Mouse (Mus musculus) intestine, postnatal 0 days (tissue): ENCODE data around the gene Angptl7. TPM values are rescaled to one million over a fixed set of nuclear protein-coding genes. Genes with fewer than 3 reads are reported as not detected.

Experiments used
- ATAC-seq: fragments of 200-750 bp; cut with Nextera tagmentation; 2 replicates; pipeline ENCODE4 v1.8.0; 2017; ENCODE audit warnings: mild to moderate bottlenecking, moderate TSS enrichment, moderate library complexity
- H3K27ac ChIP-seq: fragments of 300-500 bp; sonication (generic); 2 replicates; pipeline ENCODE4 v1.5.1; 2014; ENCODE audit warnings: mild to moderate bottlenecking, low read depth, low read length, moderate library complexity
- H3K27me3 ChIP-seq: fragments of 300-500 bp; sonication (generic); replicated peaks from 2 replicates; pipeline ENCODE4 v1.6.1; 2014; ENCODE audit warnings: low read length, mixed read lengths; ENCODE audit not compliant: control insufficient read depth, insufficient read depth
- H3K36me3 ChIP-seq: fragments of 300-500 bp; sonication (generic); 2 replicates; pipeline ENCODE4 v1.6.1; 2014; ENCODE audit warnings: mild to moderate bottlenecking, moderate library complexity; ENCODE audit not compliant: control insufficient read depth, insufficient read depth
- H3K4me1 ChIP-seq: fragments of 300-500 bp; sonication (generic); replicated peaks from 2 replicates; pipeline ENCODE4 v1.6.1; 2014; ENCODE audit warnings: antibody characterized with exemption, low read length, mixed read lengths; ENCODE audit not compliant: control insufficient read depth, insufficient read depth
- H3K4me2 ChIP-seq: fragments of 300-500 bp; sonication (generic); replicated peaks from 2 replicates; pipeline ENCODE4 v1.6.1; 2014; ENCODE audit warnings: low read depth, mild to moderate bottlenecking, moderate library complexity
- H3K4me3 ChIP-seq: fragments of 300-500 bp; sonication (generic); 2 replicates; pipeline ENCODE4 v1.5.1; 2014; ENCODE audit warnings: low read depth, low read length
- H3K9ac ChIP-seq: fragments of 300-500 bp; sonication (generic); 2 replicates; pipeline ENCODE4 v1.6.1; 2014; ENCODE audit warnings: mild to moderate bottlenecking, low read depth, low read length
- H3K9me3 ChIP-seq: fragments of 300-500 bp; sonication (generic); 2 replicates; pipeline ENCODE4 v1.6.1; 2016; ENCODE audit warnings: mixed run types; ENCODE audit not compliant: control insufficient read depth
- CTCF ChIP-seq: sonication (generic); IDR thresholded peaks from 2 replicates; pipeline ENCODE4 v1.5.1; 2016; ENCODE audit warnings: low read depth, mild to moderate bottlenecking, control low read depth, antibody characterized with exemption, moderate library complexity
- WGBS: fragments of 180-500 bp; shearing (Covaris S2); extraction: QIAGEN DNeasy Blood & Tissue Kit; methylation state at CpG from one replicate; pipeline ENCODE4 v1.1.7; 2014; 5-methylcytosine and 5-hydroxymethylcytosine counted together
- polyA plus RNA-seq: library from polyadenylated mRNA; unstranded; fragments of >200 nt; fragmentation: Nextera tagmentation; extraction: Ambion mirVana; gene quantifications from 2 replicates; pipeline ENCODE4 v1.2.1, GENCODE M21; 2015

Gene Angptl7
- polyA plus RNA-seq, 1 experiment from 2014 or later: 0.44 TPM

DNA sequence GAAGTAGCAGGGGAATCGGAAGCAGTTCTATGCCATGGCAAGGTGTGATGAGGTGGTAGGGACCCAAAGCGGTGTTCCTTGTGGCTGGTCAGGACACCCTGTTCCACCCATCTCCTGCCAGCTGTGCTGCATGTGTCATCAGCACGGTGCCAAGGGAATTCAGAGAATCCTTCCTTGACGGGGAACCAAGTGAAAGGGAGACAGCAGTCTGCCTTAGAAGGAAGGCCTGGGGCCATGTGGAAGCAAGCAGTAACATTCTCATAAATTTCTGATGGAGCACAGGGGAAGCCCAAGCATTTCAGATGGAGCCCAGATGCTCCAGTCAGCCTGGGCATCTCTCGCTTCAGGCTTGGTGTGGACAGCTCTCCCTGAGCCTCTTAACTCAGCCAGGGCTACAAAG lies 7.3 kb upstream of the Angptl7 start:
- Histone ChIP-seq H3K36me3 (peaks cover 21% of the 10 kb centered on the region), H3K27me3 (no peaks in the 10 kb centered on the region), H3K9ac (no peak overlapping the region), H3K4me1 (no peaks in the 10 kb centered on the region), H3K4me3 (no peak overlapping the region), H3K4me2 (no peak overlapping the region), H3K27ac (no peak overlapping the region), H3K9me3 (no peaks in the 10 kb centered on the region)
- no peak for TF ChIP-seq CTCF
- no peak for ATAC-seq
- 92% methylated on average over 5 of the region's 5 CpGs for whole genome bisulfite sequencing

DNA sequence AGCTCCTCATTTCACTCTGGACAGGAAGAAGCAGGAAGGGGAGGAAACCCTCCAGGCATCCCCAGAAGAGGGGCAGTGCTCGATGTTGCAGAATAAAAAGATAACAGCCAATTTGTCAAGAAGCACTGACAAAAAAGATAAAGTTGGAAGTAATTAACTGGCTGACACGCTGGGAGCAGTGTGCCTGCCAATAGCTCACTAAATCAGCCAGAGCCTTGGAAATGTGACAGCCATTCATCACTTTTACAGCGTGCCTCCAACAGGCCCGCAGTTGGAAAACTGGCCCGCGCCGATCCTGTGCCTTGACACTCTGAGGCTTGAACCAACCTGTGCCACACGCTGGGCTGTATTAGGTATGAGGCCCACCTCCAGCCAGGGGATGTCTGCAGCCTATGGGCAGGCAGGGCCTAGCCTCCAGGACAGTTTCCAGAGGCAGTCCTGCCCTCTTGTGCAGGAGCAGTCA lies 4.3 kb upstream of the Angptl7 start:
- no peak for ATAC-seq
- Histone ChIP-seq H3K27me3 (no peaks in the 10 kb centered on the region), H3K4me1 (no peaks in the 10 kb centered on the region), H3K36me3 (peaks cover 36% of the 10 kb centered on the region), H3K4me2 (no peak overlapping the region), H3K27ac (no peak overlapping the region), H3K9ac (no peak overlapping the region), H3K9me3 (no peaks in the 10 kb centered on the region), H3K4me3 (no peak overlapping the region)
- 42% methylated on average over 8 of the region's 8 CpGs for WGBS
- TF ChIP-seq CTCF: no peak

DNA sequence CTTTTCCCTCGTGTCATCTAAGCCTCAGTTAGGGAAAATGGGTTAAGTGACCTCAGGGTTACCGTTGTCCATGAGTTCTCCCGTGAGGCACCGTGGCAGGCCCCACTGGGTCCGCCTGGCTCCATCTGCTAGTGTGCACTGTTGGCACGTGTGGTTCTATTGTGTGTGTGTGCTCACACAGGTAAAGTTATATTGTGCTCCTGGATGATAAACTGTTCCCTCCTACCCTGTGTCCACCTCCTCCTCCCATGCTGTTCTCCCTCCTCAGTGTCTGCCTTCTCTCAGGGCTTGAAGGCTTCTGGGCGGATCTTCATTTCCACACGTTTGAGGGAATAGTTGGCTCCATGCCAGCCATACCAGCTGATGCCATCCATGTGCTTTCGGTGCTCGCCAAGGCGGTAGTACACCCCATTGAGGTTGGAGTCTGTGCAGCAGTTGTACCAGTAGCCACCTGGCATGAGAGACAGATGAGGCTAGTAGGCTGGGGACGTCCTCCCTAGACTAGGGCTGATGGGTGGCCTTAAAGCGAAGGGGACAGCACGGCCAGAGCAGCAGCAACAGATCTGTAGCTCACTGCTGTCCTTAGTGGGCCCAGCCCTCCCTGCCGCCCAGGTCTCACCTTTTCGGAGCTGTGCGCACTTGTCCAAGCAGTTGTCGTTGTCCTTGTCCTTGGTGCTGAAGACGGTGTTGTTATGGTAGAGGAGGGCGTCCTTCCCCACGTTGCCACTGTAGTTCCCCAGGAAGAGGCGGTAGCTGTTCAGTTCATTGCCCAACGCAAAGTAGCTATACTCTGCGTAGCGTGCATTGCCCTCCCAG lies 4.2 kb downstream of the Angptl7 start:
- H3K27ac ChIP-seq: no peak overlapping the region
- H3K9ac ChIP-seq: no peak overlapping the region
- no peak for TF ChIP-seq CTCF
- no peak for ATAC-seq
- H3K36me3 ChIP-seq: peaks cover 70% of the 10 kb centered on the region
- no peaks in the 10 kb centered on the region for H3K9me3 ChIP-seq
- WGBS: 80% methylated on average over 25 of the region's 25 CpGs
- H3K4me1 ChIP-seq: no peaks in the 10 kb centered on the region
- no peak overlapping the region for H3K4me3 ChIP-seq
- no peak overlapping the region for H3K4me2 ChIP-seq
- H3K27me3 ChIP-seq: no peaks in the 10 kb centered on the region

DNA sequence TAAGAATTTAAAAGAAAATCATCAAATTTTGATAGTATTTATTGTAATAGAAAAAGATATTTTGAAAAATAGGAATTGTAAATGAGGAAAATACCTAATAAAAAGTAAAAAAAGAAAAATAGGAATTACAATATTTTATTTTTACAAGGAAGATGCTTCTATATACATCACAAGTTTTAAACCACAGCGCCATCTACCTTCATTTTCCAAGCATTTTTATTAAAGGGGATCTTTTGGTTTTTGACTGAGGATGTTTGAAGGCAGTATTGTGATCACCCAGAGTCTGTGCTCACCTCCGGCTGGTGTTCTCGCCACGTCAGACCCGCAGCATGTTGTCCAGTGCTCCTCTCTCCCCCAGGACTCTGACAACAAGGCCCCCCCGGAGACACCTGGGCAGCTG lies 5.1 kb downstream of the Angptl7 start:
- WGBS: 94% methylated on average over 6 of the region's 6 CpGs
- H3K4me1 ChIP-seq: no peaks in the 10 kb centered on the region
- no peak overlapping the region for H3K9ac ChIP-seq
- no peak for ATAC-seq
- no peaks in the 10 kb centered on the region for H3K9me3 ChIP-seq
- H3K36me3 ChIP-seq: peaks cover 71% of the 10 kb centered on the region
- H3K4me3 ChIP-seq: no peak overlapping the region
- TF ChIP-seq CTCF: 0 out of 2 replicates have a peak, but pooled peaks have one; percentile 19
- no peaks in the 10 kb centered on the region for H3K27me3 ChIP-seq
- no peak overlapping the region for H3K4me2 ChIP-seq
- no peak overlapping the region for H3K27ac ChIP-seq

DNA sequence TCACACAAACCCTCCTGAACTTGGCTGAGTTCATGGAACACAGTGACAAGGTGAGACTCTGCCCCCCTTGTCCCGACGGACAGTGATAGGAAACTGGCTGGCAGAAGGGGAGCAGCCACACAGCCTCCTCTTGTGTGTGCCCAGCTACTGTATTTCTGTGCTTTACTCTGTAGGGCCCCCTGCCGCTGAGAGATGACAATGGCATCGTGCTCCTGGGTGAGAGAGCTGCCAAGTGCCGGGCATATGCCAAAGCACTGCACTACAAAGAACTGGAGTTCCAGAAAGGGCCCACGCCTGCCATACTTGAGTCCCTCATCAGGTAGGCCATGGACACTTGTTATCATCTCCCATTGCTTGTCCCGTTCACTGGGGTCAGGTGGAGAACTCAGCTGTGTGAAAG lies 8.8 kb downstream of the Angptl7 start:
- H3K27me3 ChIP-seq: no peaks in the 10 kb centered on the region
- no peak for ATAC-seq
- H3K9me3 ChIP-seq: no peaks in the 10 kb centered on the region
- WGBS: 91% methylated on average over 7 of the region's 7 CpGs
- no peak overlapping the region for H3K4me3 ChIP-seq
- no peak overlapping the region for H3K4me2 ChIP-seq
- H3K9ac ChIP-seq: no peak overlapping the region
- no peaks in the 10 kb centered on the region for H3K4me1 ChIP-seq
- H3K27ac ChIP-seq: no peak overlapping the region
- peak; percentile 21; the same call in 1 of the 2 replicates for TF ChIP-seq CTCF
- peaks cover 78% of the 10 kb centered on the region for H3K36me3 ChIP-seq

DNA sequence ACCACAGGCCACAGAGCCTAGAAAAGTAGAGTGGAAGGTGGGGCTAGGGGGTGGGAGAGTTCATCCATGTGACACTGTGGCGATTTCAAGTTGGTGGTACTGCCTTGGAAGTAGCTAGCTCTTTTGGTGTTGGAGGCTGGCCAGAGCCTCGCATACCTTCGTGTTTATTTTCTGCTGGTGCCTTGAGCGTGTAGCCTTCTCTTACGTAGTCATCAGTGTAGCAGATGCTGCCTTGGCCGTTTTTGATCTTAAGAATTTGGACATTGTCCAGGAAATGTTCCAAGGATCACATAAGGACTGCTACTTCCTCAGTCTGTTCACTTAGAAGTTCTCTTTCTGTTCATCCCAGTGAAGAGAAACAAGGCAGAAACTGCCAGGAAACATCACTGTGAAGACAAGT lies 9.8 kb downstream of the Angptl7 start:
- H3K36me3 ChIP-seq: peaks cover 80% of the 10 kb centered on the region
- WGBS: 50% methylated on average over 6 of the region's 6 CpGs
- ATAC-seq: no peak

More for the DNA sequence above, 9.8 kb downstream of the Angptl7 start:
- no peak for TF ChIP-seq CTCF
- H3K27me3 ChIP-seq: no peaks in the 10 kb centered on the region
- no peak overlapping the region for H3K27ac ChIP-seq
- no peaks in the 10 kb centered on the region for H3K9me3 ChIP-seq
- H3K9ac ChIP-seq: no peak overlapping the region
- H3K4me3 ChIP-seq: no peak overlapping the region
- no peaks in the 10 kb centered on the region for H3K4me1 ChIP-seq
- no peak overlapping the region for H3K4me2 ChIP-seq
